Mouse (Mus musculus) intestine, embryonic 16.5 days (tissue): ENCODE data around the gene Fbxl5. TPM values are rescaled to one million over a fixed set of nuclear protein-coding genes. Genes with fewer than 3 reads are reported as not detected.

Experiments
- ATAC-seq: fragments of 200-750 bp; cut with Nextera tagmentation; 2 replicates; pipeline ENCODE4 v1.8.0; 2017; ENCODE audit warnings: moderate TSS enrichment, moderate library complexity
- H3K27ac ChIP-seq: fragments of 300-500 bp; sonication (generic); 2 replicates; pipeline ENCODE4 v1.5.1; 2014; ENCODE audit warnings: mild to moderate bottlenecking, low read length
- H3K27me3 ChIP-seq: fragments of 300-500 bp; sonication (generic); replicated peaks from 2 replicates; pipeline ENCODE4 v1.6.1; 2014; ENCODE audit warnings: low read length, control low read depth, mixed read lengths; ENCODE audit not compliant: control insufficient read depth, insufficient read depth
- H3K36me3 ChIP-seq: fragments of 300-500 bp; sonication (generic); 2 replicates; pipeline ENCODE4 v1.6.1; 2014; ENCODE audit warnings: low read length, control low read depth; ENCODE audit not compliant: control insufficient read depth, insufficient read depth
- H3K4me1 ChIP-seq: fragments of 300-500 bp; sonication (generic); 2 replicates; pipeline ENCODE4 v1.6.1; 2014; ENCODE audit warnings: low read length, control low read depth, mixed read lengths; ENCODE audit not compliant: control insufficient read depth, insufficient read depth
- H3K4me2 ChIP-seq: fragments of 300-500 bp; sonication (generic); 2 replicates; pipeline ENCODE4 v1.6.1; 2014; ENCODE audit warnings: low read depth, low read length, control low read depth
- H3K4me3 ChIP-seq: fragments of 300-500 bp; sonication (generic); 2 replicates; pipeline ENCODE4 v1.5.1; 2014; ENCODE audit warnings: mild to moderate bottlenecking, low read length
- H3K9ac ChIP-seq: fragments of 300-500 bp; sonication (generic); 2 replicates; pipeline ENCODE4 v1.6.1; 2014; ENCODE audit warnings: low read depth, low read length
- H3K9me3 ChIP-seq: fragments of 300-500 bp; sonication (generic); 2 replicates; pipeline ENCODE4 v1.6.1; 2016; ENCODE audit warnings: low read length, control low read depth; ENCODE audit not compliant: control insufficient read depth
- whole genome bisulfite sequencing: fragments of 180-500 bp; shearing (Covaris S2); extraction: QIAGEN DNeasy Blood & Tissue Kit; methylation state at CpG from one replicate; pipeline ENCODE4 v1.1.7; 2014; 5-methylcytosine and 5-hydroxymethylcytosine counted together
- polyA plus RNA-seq: library from polyadenylated mRNA; unstranded; fragments of >200 nt; fragmentation: Nextera tagmentation; extraction: Ambion mirVana; gene quantifications from 2 replicates; pipeline ENCODE4 v1.2.1, GENCODE M21; 2015

Gene Fbxl5
- polyA plus RNA-seq, 1 experiment from 2014 or later, result 57.1 TPM

- Histone ChIP-seq H3K4me3 (no peak overlapping the region), H3K36me3 (no peaks in the 10 kb centered on the region), H3K9me3 (peaks cover 7% of the 10 kb centered on the region; the same call in 1 of the 2 replicates), H3K4me1 (peaks cover 7% of the 10 kb centered on the region; the same call in 1 of the 2 replicates), H3K27ac (no peak overlapping the region; the same call in 1 of the 2 replicates), H3K27me3 (no peaks in the 10 kb centered on the region), H3K9ac (no peak overlapping the region), H3K4me2 (no peak overlapping the region)
- 80% methylated on average over 7 of the region's 7 CpGs for WGBS
- no peak for ATAC-seq
Measured at GRCm38 (mm10) chr5:43853868-43854488, 32.5 kb upstream of the Fbxl5 start.

- Histone ChIP-seq H3K36me3 (no peaks in the 10 kb centered on the region), H3K4me3 (no peak overlapping the region), H3K4me2 (no peak overlapping the region), H3K9ac (no peak overlapping the region), H3K9me3 (peaks cover 7% of the 10 kb centered on the region; the same call in 1 of the 2 replicates), H3K27ac (no peak overlapping the region; the same call in 1 of the 2 replicates), H3K4me1 (peaks cover 7% of the 10 kb centered on the region; the same call in 1 of the 2 replicates), H3K27me3 (no peaks in the 10 kb centered on the region)
- ATAC-seq, result no peak
- 80% methylated on average over 11 of the region's 11 CpGs for WGBS
Measured at GRCm38 (mm10) chr5:43853096-43853867, 31.8 kb upstream of the Fbxl5 start.

- H3K4me3 ChIP-seq, result no peak overlapping the region
- H3K4me1 ChIP-seq, result no peaks in the 10 kb centered on the region
- H3K9me3 ChIP-seq, result no peaks in the 10 kb centered on the region
- no peak overlapping the region for H3K9ac ChIP-seq
- H3K27me3 ChIP-seq, result no peaks in the 10 kb centered on the region
- H3K36me3 ChIP-seq, result no peaks in the 10 kb centered on the region
- 93% methylated on average over 3 of the region's 3 CpGs for WGBS
- H3K4me2 ChIP-seq, result no peak overlapping the region
- H3K27ac ChIP-seq, result no peak overlapping the region
- ATAC-seq, result no peak
Measured at GRCm38 (mm10) chr5:43848275-43848674, 26.8 kb upstream of the Fbxl5 start.

GRCm38 (mm10) chr5:43847555-43847954 is 26.1 kb upstream of the Fbxl5 start:
- Histone ChIP-seq H3K27ac (no peak overlapping the region), H3K36me3 (no peaks in the 10 kb centered on the region), H3K27me3 (no peaks in the 10 kb centered on the region), H3K4me1 (peaks cover 3% of the 10 kb centered on the region; the same call in 1 of the 2 replicates), H3K4me3 (no peak overlapping the region), H3K4me2 (no peak overlapping the region), H3K9me3 (no peaks in the 10 kb centered on the region), H3K9ac (no peak overlapping the region)
- ATAC-seq, result no peak

- H3K4me3 ChIP-seq, result no peak overlapping the region
- H3K36me3 ChIP-seq, result no peaks in the 10 kb centered on the region
- no peak overlapping the region for H3K27ac ChIP-seq
- ATAC-seq, result 0 out of 2 replicates have a peak, but pooled peaks have one; percentile 26
- H3K9me3 ChIP-seq, result no peaks in the 10 kb centered on the region
- 44% methylated on average over 2 of the region's 2 CpGs for whole genome bisulfite sequencing
- no peak overlapping the region for H3K4me2 ChIP-seq
- no peak overlapping the region for H3K9ac ChIP-seq
- H3K27me3 ChIP-seq, result no peaks in the 10 kb centered on the region
- H3K4me1 ChIP-seq, result peaks cover 4% of the 10 kb centered on the region; the same call in 1 of the 2 replicates
Measured at GRCm38 (mm10) chr5:43846227-43846626, 24.8 kb upstream of the Fbxl5 start.

GRCm38 (mm10) chr5:43845646-43846045 is 24.2 kb upstream of the Fbxl5 start:
- no peak for ATAC-seq
- H3K4me2 ChIP-seq, result no peak overlapping the region
- no peaks in the 10 kb centered on the region for H3K9me3 ChIP-seq
- WGBS, result 74% methylated on average over 1 of the region's 1 CpGs
- H3K9ac ChIP-seq, result no peak overlapping the region
- no peaks in the 10 kb centered on the region for H3K36me3 ChIP-seq
- H3K27me3 ChIP-seq, result no peaks in the 10 kb centered on the region
- no peak overlapping the region for H3K4me3 ChIP-seq
- no peak overlapping the region for H3K27ac ChIP-seq
- peaks cover 4% of the 10 kb centered on the region; the same call in 1 of the 2 replicates for H3K4me1 ChIP-seq

- Histone ChIP-seq H3K9ac (no peak overlapping the region), H3K9me3 (no peaks in the 10 kb centered on the region)
- 86% methylated on average over 5 of the region's 5 CpGs for WGBS
Measured at GRCm38 (mm10) chr5:43845083-43845482, 23.6 kb upstream of the Fbxl5 start.

GRCm38 (mm10) chr5:43842576-43843155 is 21.2 kb upstream of the Fbxl5 start:
- H3K36me3 ChIP-seq, result no peaks in the 10 kb centered on the region
- no peak overlapping the region for H3K27ac ChIP-seq
- H3K4me2 ChIP-seq, result no peak overlapping the region
- no peak overlapping the region for H3K4me3 ChIP-seq
- H3K27me3 ChIP-seq, result no peaks in the 10 kb centered on the region
- H3K9me3 ChIP-seq, result no peaks in the 10 kb centered on the region
- no peak for ATAC-seq
- 68% methylated on average over 3 of the region's 3 CpGs for WGBS
- H3K9ac ChIP-seq, result no peak overlapping the region
- H3K4me1 ChIP-seq, result peaks cover 4% of the 10 kb centered on the region; the same call in 1 of the 2 replicates

More at GRCm38 (mm10) chr5:43845083-43845482, 23.6 kb upstream of the Fbxl5 start:
- Histone ChIP-seq H3K27ac (no peak overlapping the region), H3K36me3 (no peaks in the 10 kb centered on the region), H3K27me3 (no peaks in the 10 kb centered on the region), H3K4me2 (no peak overlapping the region), H3K4me1 (peaks cover 4% of the 10 kb centered on the region; the same call in 1 of the 2 replicates), H3K4me3 (no peak overlapping the region)
- no peak for ATAC-seq

- H3K9ac ChIP-seq, result 0 out of 2 replicates have a peak overlapping the region, but pooled peaks have one; percentile 15
- 79% methylated on average over 5 of the region's 5 CpGs for WGBS
- no peaks in the 10 kb centered on the region for H3K9me3 ChIP-seq
- H3K4me1 ChIP-seq, result peaks cover 4% of the 10 kb centered on the region; the same call in 1 of the 2 replicates
- peak overlapping the region; percentile 22; the same call in 1 of the 2 replicates for H3K4me2 ChIP-seq
- no peak for ATAC-seq
- no peak overlapping the region for H3K4me3 ChIP-seq
- no peaks in the 10 kb centered on the region for H3K36me3 ChIP-seq
- no peaks in the 10 kb centered on the region for H3K27me3 ChIP-seq
- no peak overlapping the region for H3K27ac ChIP-seq
Measured at GRCm38 (mm10) chr5:43842011-43842285, 20.5 kb upstream of the Fbxl5 start.
